8 mouse cellular contexts compared by ENCODE assay signal in the genomic region with DNA sequence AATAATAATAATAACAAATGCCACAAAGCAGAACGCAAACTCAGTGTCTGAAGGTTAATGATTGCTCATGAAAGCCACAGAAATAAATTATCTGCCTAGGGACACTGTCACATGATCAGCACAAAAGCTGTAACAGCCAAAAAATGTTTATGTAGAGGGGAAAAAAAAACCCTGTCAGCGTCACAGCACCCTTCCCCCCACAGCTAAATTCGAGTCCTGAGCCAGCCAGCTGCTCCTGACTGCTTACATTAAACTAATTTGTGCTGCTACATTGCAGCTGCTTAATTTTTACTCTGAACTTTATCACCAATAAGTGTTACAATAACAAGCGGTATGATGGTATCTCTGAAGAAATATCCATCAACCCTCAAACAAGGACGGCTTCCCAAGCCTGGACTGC.
DNase-seq lines count a peak whose midpoint lies in the region; ATAC-seq lines count a peak whose summit lies in the region.

No protein-coding gene starts in this region.

- H3K27me3 ChIP-seq in embryonic facial prominence, embryonic 10.5 days (replicated peaks; ENCODE audit: low read depth, poor library complexity, severe bottlenecking), result no peaks in the 10 kb centered on the region
- no peaks in the 10 kb centered on the region for H3K27me3 ChIP-seq in midbrain, embryonic 14.5 days (ENCODE audit: control insufficient read depth, insufficient read depth, low read length)

- no peak overlapping the region for H3K9ac ChIP-seq in midbrain, embryonic 14.5 days (replicated peaks; ENCODE audit: low read length)

- no peak overlapping the region; the same call in 1 of the 2 replicates for H3K4me2 ChIP-seq in midbrain, embryonic 14.5 days (ENCODE audit: low read length)

- peaks cover 19% of the 10 kb centered on the region for H3K4me1 ChIP-seq in embryonic facial prominence, embryonic 10.5 days
- H3K4me1 ChIP-seq in midbrain, embryonic 14.5 days (ENCODE audit: control insufficient read depth, insufficient read depth, low read length), result peaks cover 16% of the 10 kb centered on the region

- no peaks in the 10 kb centered on the region for H3K36me3 ChIP-seq in embryonic facial prominence, embryonic 10.5 days (replicated peaks)
- no peaks in the 10 kb centered on the region for H3K36me3 ChIP-seq in midbrain, embryonic 14.5 days (ENCODE audit: control insufficient read depth, insufficient read depth, low read length)

- peak; percentile 72; the same call in 1 of the 2 replicates for ATAC-seq in midbrain, embryonic 14.5 days (ENCODE audit: low FRiP score, low TSS enrichment)

- peak; percentile 38 for DNase-seq in adrenal gland, postnatal 10 days
- no peak for DNase-seq in adrenal gland, postnatal 25 days
- peak; percentile 45 for DNase-seq in embryonic facial prominence, embryonic 10.5 days (ENCODE audit: low spot score)
- DNase-seq in kidney, adult 8-10 months, result peak; percentile 38 to 56
- peak; percentile 75 for DNase-seq in midbrain, embryonic 14.5 days
- DNase-seq in thymus, postnatal 10 days (ENCODE audit: low spot score in 2 of 2), result no peak
- DNase-seq in adrenal gland, adult 8-10 months, result no peak
- no peak for DNase-seq in urinary bladder, adult 2 months (ENCODE audit: low spot score)

- H3K9me3 ChIP-seq in embryonic facial prominence, embryonic 10.5 days, result no peaks in the 10 kb centered on the region
- H3K9me3 ChIP-seq in midbrain, embryonic 14.5 days (ENCODE audit: control insufficient read depth, low read length), result no peaks in the 10 kb centered on the region

- WGBS in embryonic facial prominence, embryonic 10.5 days, result 40% methylated on average over 5 of the region's 5 CpGs
- 20% methylated on average over 5 of the region's 5 CpGs for WGBS in midbrain, embryonic 14.5 days

- peak overlapping the region; percentile 40; the same call in 1 of the 2 replicates for H3K27ac ChIP-seq in embryonic facial prominence, embryonic 10.5 days (replicated peaks)
- H3K27ac ChIP-seq in midbrain, embryonic 14.5 days (replicated peaks; ENCODE audit: low read depth, low read length), result peak overlapping the region; percentile 82

- no peak overlapping the region for H3K4me3 ChIP-seq in embryonic facial prominence, embryonic 10.5 days
- H3K4me3 ChIP-seq in midbrain, embryonic 14.5 days (replicated peaks; ENCODE audit: low read depth, low read length), result no peak overlapping the region

Comparison
In these comparisons a context has a peak if more than half of its experiments do, and no peak if none do; other contexts are left out.
1. DNase-seq: peak in adrenal gland, postnatal 10 days (single experiment), embryonic facial prominence, embryonic 10.5 days (single experiment), kidney, adult 8-10 months (2 of 2) and midbrain, embryonic 14.5 days (single experiment); none in adrenal gland, postnatal 25 days (single experiment), thymus, postnatal 10 days (0 of 2), adrenal gland, adult 8-10 months (single experiment) and urinary bladder, adult 2 months (single experiment).